Mouse (Mus musculus) CD4-positive, CD25-positive, alpha-beta regulatory T cell, adult 2 months (primary cell): ENCODE measurements around the gene Zfp385b.

Experiments
- DNase-seq: peaks from one replicate; pipeline ENCODE4 v3.0.0-alpha.2; 2012; ENCODE audit warnings: low read depth, low spot score

Zfp385b gene

GRCm38 (mm10) chr2:77589205-77589901 is 230.1 kb downstream of the Zfp385b start:
- no peak for DNase-seq

DNA sequence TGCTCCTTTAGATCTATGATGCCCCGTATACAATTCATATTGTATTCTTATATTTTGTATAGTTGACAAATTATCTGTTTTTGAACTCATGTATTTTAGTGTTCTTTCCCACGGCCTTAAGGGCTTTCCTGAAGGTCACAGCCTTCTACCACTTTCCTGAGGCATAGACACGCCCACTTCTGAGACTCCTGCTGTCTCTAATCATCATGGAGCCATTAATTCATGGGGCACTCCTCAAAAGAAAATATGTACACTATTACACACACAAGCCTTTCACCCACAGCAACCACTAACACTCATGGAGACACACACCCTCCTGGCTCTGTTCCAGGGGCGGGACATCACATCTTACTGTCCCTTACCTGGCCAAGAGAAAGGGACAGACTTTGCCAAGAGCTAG is 232.1 kb downstream of the Zfp385b start:
- no peak for DNase-seq

DNA sequence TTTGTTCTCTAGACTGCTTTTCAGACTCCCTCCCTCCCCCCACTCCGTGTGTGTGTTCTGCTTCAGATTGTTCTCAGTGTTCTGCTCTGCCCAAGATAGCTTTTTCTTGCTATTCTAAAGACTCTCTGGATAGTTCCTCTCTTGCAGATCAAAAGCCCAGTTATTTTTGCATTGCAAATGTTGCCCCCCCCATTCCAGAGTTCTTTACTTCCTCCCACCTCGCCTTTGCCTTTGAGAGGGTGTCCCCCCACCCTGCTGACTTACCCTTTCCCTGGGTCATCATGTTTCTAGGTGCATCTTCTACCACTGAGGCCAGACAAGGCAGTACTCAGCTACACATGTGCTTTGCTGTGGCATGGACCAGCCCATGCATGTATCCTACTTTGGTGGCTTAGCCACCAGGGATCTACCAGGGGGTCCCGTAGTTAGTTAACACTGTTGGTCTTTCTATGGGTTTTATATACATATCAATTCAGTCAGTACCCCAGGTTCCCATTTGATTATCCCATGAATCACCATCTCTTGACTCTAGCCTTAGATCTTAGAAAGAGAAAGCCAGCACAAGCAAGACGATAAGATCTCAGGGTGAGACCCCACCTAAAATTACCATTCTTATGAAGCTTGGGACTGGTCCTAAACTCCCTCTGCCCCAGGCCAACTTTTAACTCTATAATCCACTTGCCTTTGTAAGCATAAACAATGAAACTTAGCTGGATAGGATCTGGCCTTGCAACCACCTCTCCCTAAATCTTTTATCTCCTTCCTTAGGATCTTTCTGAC is 232.7 kb downstream of the Zfp385b start:
- DNase-seq: no peak

DNA sequence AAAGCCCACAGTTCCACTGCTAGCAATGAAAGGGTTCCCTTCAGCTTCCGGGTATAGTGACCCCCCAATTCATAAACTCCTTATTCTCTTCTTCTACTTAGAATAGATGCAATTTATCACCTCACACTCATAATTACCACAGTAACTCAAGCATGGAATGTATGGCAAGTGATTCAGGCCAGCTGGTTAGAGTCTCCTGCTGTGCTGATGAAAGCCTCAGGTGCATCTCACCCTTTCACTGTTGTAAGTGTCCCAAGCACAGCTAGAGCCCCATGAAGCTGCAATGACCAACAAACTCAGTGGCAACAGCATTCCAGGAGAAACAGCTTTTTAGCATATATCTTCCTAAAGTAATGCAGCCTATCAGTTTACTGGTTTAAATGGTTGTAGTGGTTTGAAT is 235.9 kb downstream of the Zfp385b start:
- no peak for DNase-seq

GRCm38 (mm10) chr2:77576571-77576970 is 242.9 kb downstream of the Zfp385b start:
- no peak for DNase-seq

- no peak for DNase-seq
Observed at GRCm38 (mm10) chr2:77567528-77568435, 251.7 kb downstream of the Zfp385b start.

DNA sequence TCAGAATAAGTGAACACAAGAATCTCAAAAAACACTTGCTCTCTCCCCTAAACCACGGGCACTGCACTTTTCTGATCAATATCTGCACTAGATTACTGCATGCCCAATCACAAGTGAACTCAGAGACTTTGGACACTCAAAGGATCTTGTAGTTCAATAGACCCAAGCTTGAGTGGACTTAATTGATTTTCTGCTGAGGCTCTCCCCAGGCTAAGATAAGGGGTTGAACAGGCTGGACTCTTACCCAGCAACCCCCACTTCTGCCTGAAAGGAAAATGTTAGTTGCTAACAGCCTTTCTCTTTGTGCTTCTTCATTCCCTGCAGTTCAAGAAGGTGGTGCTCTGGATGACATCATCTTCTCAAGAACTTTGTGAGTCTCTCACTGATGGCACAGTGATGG is 255.7 kb downstream of the Zfp385b start:
- no peak for DNase-seq

DNA sequence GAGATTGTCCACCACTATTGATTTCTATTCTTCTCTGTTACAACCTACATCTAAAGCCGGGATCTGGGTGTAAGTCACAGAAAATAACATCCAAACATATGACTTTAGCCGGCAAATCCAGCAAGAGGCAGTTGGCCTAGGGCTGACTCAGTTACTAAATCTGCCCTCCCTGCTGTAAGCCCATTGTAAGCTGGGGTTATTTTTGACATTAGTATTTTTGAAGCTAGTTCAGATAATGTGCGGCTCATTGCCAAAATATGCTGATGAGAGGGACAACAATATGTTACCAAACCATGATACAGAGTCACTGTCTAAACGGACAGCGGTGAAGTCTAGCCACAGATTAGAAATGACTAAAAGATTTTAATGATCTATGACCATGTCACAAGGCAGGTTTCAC is 257.5 kb downstream of the Zfp385b start:
- no peak for DNase-seq

DNA sequence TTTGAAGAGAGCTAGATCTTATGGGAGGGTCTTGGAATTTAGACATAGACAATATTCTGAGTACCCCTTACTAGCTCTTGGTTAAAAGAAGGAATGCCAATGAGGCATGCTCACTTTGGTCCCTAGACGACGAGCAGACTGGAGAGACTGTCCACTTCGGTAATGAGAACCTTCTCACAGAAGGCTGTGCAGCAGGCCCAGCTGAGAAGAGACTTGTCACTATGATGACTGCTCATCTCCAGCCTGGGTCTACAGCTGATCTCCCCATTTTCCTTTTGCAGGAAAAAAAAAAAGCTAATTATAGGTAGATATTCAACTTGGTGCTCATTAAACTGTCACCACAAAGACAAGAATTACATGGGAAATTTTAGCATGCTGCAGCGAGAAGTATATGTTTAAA is 262.5 kb downstream of the Zfp385b start:
- DNase-seq: no peak

DNA sequence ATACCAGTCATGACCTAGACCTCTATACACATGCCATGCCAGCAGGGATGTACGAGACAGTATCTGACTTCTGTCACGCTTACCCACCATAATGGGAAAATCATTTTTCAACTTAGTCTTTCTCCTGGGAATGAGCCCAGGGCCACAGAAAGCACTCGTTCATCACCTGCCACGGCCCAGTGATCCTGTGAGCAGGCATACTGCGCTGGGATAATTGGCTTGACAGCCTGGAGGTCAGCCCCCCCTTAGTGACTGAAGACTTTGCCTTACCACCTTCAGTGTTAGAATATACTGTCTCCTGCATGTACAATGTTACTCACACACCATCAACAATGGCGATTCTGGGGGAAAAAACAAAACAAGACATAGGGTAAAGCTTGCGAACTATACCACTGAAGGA is 263.5 kb downstream of the Zfp385b start:
- no peak for DNase-seq

GRCm38 (mm10) chr2:77552675-77553074 is 266.8 kb downstream of the Zfp385b start:
- no peak for DNase-seq

GRCm38 (mm10) chr2:77543388-77543787 is 276.1 kb downstream of the Zfp385b start:
- no peak for DNase-seq

DNA sequence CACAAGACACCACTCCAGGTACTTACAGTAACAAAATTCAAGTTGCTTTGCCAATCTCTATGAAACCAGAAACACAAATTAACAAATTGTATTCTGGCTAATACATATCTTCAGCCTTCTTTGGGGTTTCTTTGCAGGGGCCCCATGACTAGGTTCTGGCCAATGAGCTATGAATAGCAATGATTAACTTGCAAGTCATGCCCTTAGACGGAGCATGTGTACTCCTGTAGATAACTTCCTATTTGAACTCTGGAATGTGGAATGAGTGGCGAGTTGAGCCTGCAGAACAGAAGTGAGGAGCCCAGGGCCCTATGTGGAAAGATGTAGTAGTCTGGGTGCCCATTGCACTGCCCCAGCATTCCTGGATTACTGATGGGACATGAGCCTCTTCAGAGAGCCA is 276.8 kb downstream of the Zfp385b start:
- no peak for DNase-seq

GRCm38 (mm10) chr2:77541681-77542080 is 277.8 kb downstream of the Zfp385b start:
- no peak for DNase-seq

GRCm38 (mm10) chr2:77540860-77541259 is 278.6 kb downstream of the Zfp385b start:
- DNase-seq: no peak

DNA sequence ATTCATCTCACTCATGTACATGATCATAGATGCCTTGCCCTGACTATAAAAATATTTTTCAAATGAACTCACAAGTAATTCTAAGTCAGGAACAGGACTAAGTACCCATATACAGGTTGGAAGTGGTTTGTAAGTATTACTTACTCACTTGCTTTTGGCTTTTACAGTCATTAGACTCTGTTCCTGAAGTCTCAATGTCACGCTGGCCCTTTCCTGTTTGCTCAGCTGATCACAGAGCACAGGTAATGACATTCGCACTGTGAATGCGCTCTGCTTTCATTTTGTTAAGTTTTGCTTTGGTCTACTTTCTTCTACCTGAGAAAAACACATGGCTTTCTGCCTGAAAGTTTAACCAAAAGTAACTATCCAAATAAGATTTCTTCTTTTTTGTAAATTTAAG is 282.9 kb downstream of the Zfp385b start:
- DNase-seq: no peak

DNA sequence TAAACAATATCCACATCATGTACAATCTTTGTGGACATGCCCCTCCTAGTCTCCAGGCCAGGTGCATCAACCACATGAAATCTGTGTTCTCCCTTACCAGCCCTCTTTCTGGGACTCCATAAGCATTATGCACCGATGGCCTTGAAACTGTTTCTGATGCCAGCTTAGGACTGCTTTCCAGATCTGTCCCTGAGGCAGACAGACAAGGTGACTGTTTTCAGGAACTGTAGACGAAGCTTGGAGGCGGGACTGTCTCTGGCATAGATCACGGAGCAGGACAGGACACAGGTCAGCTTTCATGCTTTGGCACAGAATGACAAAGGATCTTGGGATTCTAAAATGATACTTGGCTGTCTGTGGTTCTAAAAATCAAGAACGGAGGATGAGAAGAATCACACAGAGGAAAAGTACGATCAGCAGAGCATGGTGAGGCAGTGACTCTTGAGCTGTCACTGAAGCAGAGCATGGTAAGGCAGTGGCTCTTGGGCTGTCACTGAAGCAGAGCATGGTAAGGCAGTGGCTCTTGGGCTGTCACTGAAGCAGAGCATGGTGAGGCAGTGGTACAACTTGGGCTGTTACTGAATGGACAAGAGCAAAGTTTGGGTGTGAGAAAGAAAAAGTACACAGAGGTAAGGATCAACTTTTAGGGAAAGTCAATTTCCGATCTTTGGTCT is 291.2 kb downstream of the Zfp385b start:
- DNase-seq: no peak

DNA sequence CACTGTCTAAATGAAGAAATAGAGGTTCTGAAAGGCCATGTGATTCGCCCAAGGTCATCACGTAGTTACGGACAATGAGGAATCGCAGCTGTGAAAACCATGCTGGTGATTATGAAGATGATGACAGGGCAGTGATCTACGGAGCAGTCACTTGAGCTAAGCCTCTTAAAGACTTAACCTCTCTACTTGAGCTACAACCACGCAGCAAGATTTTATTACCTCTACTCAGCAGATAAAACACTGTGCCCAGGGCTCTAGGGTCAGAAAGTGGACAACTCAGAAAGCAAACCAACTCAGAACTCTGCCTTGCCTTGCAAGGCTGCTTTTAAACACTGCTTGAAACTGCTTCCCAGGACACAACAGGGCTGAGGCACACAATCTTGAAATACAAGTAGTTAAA is 291.8 kb downstream of the Zfp385b start:
- DNase-seq: no peak

DNA sequence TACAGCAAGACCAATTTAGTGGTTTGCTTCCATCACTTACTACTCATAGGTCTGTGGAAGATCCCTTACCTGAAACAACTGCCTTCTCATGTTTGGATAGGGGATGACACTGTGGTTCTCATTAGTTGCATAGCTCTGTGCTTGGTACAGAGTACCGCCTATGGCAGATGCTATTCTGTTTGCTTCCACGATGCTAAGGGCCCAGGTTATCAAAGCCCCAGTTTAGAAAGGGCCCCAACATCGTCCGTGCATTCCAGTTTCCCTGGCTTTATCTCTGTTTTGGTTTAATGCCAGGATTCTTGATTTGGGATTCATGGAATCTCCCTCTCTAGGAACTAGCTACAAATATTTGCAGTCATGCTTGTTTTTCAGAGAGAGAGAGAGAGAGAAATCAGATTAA is 292.6 kb downstream of the Zfp385b start:
- DNase-seq: no peak

- DNase-seq: no peak
Observed at GRCm38 (mm10) chr2:77526301-77526700, 293.1 kb downstream of the Zfp385b start.

GRCm38 (mm10) chr2:77522223-77522622 is 297.2 kb downstream of the Zfp385b start:
- DNase-seq: no peak

DNA sequence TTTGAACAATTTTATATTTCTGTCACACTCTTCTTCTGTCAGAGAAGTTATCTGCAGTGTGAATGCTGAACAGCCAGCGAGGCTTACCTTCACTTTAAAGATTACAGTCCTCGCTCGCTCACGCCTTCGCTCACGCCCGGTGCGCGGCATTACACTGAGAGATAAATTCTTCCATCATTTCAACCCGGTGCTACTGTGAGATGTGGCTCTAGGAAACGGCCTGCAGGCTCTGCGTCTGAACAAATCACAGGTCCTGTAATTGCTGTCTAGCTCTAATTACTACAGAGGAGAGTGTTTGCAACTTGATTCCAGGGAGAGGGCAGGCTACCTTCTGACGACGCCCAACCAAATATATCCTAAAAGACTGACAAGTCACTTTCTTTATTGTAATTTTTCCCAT is 300.1 kb downstream of the Zfp385b start:
- no peak for DNase-seq
